Mouse (Mus musculus) layer of hippocampus, adult 2 months (tissue): Measurements from ENCODE around the gene Eml2. TPM values are rescaled to one million over a fixed set of nuclear protein-coding genes. Genes with fewer than 3 reads are reported as not detected.
A peak's percentile ranks its signal among the peaks of the same experiment; 100 is the strongest.

Experiments used
- DNase-seq, 2 experiments: peaks; one replicate each; pipeline ENCODE4 v3.0.0; 2022; ENCODE audit warnings: low spot score in 2 of 2
- H3K27ac ChIP-seq: fragments of 200-600 bp; 2 replicates; pipeline ENCODE4 v1.8.1; 2022
- H3K4me3 ChIP-seq: fragments of 200-600 bp; 2 replicates; pipeline ENCODE4 v1.8.1; 2022; ENCODE audit warnings: mild to moderate bottlenecking
- CTCF ChIP-seq: fragments of 200-600 bp; conservative IDR thresholded peaks from 2 replicates; pipeline ENCODE4 v1.8.1; 2022; ENCODE audit warnings: antibody characterized with exemption, mild to moderate bottlenecking, moderate library complexity
- total RNA-seq, 2 experiments: library from RNA; stranded (reverse); gene quantifications; 2 replicates each; pipeline ENCODE4 v1.2.3; 2021

Gene Eml2
- total RNA-seq, 2 experiments from 2014 or later, result 159 to 162 TPM

GRCm38 (mm10) chr7:19213385-19213784 lies 37.2 kb downstream of the Eml2 start:
- no peak for DNase-seq
- no peak for TF ChIP-seq CTCF
- Histone ChIP-seq H3K27ac (peak overlapping the region; percentile 28; the same call in 1 of the 2 replicates), H3K4me3 (peak overlapping the region; percentile 36)

DNA sequence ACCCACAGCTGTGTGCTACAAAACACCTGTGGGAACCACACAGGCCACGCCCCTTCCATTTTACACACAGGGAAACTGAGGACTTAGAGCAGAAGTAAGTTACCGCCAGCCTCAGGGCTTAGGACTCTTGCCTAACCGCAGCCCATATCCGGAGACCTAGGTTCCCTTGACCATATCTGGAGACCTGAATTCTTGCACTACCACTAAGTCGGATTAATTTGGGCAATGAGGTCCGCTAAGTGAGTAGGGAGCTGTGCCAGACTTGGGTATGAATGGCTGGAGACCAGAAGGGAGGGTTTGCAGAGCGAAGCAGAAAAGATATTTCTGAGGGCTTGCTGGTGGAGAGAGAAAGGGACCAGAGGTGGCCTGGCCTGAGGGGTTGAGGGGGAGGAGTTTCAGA lies 38.1 kb downstream of the Eml2 start:
- no peak for DNase-seq
- no peak for TF ChIP-seq CTCF
- Histone ChIP-seq H3K4me3 (peak overlapping the region; percentile 13), H3K27ac (no peak overlapping the region)

GRCm38 (mm10) chr7:19214940-19215339 lies 38.7 kb downstream of the Eml2 start:
- H3K27ac ChIP-seq, result no peak overlapping the region
- TF ChIP-seq CTCF, result no peak
- H3K4me3 ChIP-seq, result no peak overlapping the region; the same call in 1 of the 2 replicates
- no peak for DNase-seq

- TF ChIP-seq CTCF, result no peak
- no peak overlapping the region for H3K4me3 ChIP-seq
- DNase-seq, result no peak
- H3K27ac ChIP-seq, result no peak overlapping the region
These were observed 41.3 kb downstream of the Eml2 start for GRCm38 (mm10) chr7:19217492-19217891.

- TF ChIP-seq CTCF, result no peak
- no peak for DNase-seq
- Histone ChIP-seq H3K27ac (no peak overlapping the region), H3K4me3 (no peak overlapping the region)
These were observed 41.7 kb downstream of the Eml2 start for GRCm38 (mm10) chr7:19217944-19218343.

DNA sequence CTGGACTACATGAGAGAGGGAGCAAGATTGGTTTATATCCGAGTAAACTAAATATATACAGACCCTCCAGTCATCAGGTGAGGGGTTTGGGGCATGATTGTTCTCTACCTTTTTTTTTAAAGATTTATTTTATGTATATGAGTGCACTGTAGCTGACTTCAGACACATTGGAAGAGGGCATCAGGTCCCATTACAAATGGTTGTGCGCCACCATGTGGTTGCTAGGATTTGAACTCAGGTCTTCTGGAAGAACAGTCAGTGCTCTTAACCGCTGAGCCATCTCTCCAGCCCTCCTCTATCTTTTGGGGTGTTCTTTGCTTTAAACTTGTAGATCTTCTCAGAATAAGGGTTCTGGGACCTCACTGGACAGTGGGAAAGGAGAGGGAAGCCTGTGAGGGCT lies 43.8 kb downstream of the Eml2 start:
- no peak overlapping the region for H3K4me3 ChIP-seq
- 0 out of 2 replicates have a peak, but pooled peaks have one; percentile 22 for TF ChIP-seq CTCF
- no peak for DNase-seq

GRCm38 (mm10) chr7:19222189-19222588 lies 46.0 kb downstream of the Eml2 start:
- no peak for DNase-seq
- Histone ChIP-seq H3K4me3 (no peak overlapping the region), H3K27ac (no peak overlapping the region)
- TF ChIP-seq CTCF, result no peak

More for the DNA sequence above, 43.8 kb downstream of the Eml2 start:
- H3K27ac ChIP-seq, result no peak overlapping the region

GRCm38 (mm10) chr7:19222875-19223274 lies 46.7 kb downstream of the Eml2 start:
- DNase-seq, result no peak
- no peak overlapping the region for H3K4me3 ChIP-seq
- no peak overlapping the region for H3K27ac ChIP-seq
- TF ChIP-seq CTCF, result no peak

GRCm38 (mm10) chr7:19224933-19225332 lies 48.7 kb downstream of the Eml2 start:
- Histone ChIP-seq H3K4me3 (no peak overlapping the region), H3K27ac (no peak overlapping the region)
- no peak for DNase-seq
- no peak for TF ChIP-seq CTCF

GRCm38 (mm10) chr7:19226817-19227797 lies 50.9 kb downstream of the Eml2 start:
- Histone ChIP-seq H3K4me3 (peak overlapping the region; percentile 68), H3K27ac (peak overlapping the region; percentile 94)
- peak; percentile 36 to 49 for DNase-seq
- TF ChIP-seq CTCF, result no peak

DNA sequence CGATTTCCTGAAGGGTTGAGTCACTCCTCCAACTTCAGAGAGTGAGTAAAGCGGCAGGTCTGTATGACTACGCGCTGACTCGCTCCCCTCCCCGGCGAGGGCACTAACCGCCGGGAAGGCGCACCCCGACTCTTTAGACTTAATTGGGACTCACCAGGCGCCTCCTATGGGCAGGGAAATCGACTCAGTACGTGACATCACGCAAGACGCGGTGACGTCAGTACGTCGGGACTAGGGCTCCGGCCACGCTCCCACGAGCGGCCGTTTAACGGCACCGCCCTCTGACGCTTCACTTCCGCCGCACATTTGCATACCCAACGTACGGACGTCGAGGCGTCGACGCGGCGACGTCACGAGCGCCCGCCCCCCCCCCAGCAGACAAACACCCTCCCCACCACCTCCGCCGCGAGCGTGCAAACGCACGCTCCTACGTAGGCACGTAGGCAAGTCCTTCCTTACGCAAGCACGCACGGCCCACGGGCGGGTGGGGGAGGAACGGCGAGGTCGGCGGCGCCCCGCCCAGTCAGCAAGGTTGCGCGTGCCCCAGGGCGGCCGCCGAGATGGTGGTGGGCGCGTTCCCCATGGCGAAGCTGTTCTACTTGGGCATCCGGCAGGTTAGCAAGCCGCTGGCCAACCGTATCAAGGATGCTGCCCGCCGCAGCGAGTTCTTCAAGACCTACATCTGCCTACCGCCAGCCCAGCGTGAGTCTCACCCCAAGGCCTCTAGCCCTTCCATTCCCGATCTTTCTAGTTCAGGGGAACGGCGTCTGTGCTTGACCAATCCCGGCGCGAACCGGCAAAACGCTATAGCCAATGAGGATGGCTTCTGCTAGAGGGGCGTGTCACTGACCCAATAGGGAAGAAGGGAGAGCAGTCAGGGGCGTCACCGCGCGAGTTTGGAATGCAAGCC lies 51.9 kb downstream of the Eml2 start, which contains the start of gene Opa3:
Gene Opa3 (plus strand): TSS at position 452 of the 910 bp plus-strand sequence.
- Histone ChIP-seq H3K27ac (peak within 1 kb of the TSS; percentile 100), H3K4me3 (peak within 1 kb of the TSS; percentile 72)
- DNase-seq, result peak; percentile 99 to 100
- TF ChIP-seq CTCF, result peak; percentile 75

DNA sequence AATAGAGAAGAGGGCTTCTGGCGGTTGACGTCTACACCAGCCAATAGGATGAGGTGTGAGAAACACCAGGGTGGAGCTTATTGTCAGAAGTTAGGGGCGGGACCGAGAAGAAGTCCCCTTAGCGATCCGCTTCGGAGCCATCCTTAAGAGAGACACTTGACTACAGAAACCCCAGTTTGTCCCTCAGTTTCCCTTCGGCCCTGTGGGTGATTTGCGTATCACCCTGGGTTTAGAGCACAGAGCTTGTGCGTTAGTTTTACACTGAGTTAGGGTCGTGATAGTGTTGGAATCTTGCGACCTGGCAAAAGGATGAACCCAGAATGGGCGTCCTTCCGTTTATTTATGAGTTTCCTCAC lies 52.5 kb downstream of the Eml2 start:
- DNase-seq, result no peak
- no peak for TF ChIP-seq CTCF
- H3K27ac ChIP-seq, result peak overlapping the region; percentile 100

DNA sequence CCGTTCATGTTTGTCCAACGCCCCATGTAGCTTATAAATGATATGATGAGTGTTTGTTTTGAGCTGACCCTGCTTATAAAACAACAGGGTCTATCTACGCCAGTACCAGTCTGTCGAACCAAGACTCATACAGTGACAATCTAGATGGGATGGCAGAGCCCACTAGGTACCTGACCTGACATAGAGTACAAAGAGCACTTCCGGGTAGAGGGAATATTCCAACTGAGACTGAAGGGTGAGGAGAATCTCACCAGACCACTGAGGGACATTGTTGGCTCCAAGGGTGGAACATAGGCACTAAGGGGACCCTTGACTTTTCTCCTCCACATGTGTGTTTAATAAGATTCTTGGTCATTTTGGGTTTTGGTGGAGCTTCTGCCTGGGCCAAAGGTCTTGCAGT lies 53.2 kb downstream of the Eml2 start:
- Histone ChIP-seq H3K27ac (peak overlapping the region; percentile 100), H3K4me3 (peak overlapping the region; percentile 72)
- no peak for DNase-seq
- no peak for TF ChIP-seq CTCF

More for the DNA sequence above, 52.5 kb downstream of the Eml2 start:
- peak overlapping the region; percentile 72 for H3K4me3 ChIP-seq
